Mouse (Mus musculus): ENCODE measurements around the gene Zfp239. TPM values are rescaled to one million over a fixed set of nuclear protein-coding genes. Genes with fewer than 3 reads are reported as not detected.

Gene Zfp239
- 2.4 TPM for polyA plus RNA-seq (2014; fragmentation: Illumina TruSeq; extraction: RNeasy Lipid Tissue Mini Kit (QIAGEN cat#74804); ENCODE audit: low read depth, low replicate concordance)

GRCm38 (mm10) chr6:117861848-117862247 lies at the start of gene Zfp239:
Gene Zfp239 (plus strand): TSS chr6:117862100.

GRCm38 (mm10) chr6:117840686-117841510 lies 21.0 kb upstream of the Zfp239 start, which contains the start of gene Zfp637:
Gene Zfp637 (plus strand): TSS chr6:117841180.

GRCm38 (mm10) chr6:117900126-117901080 lies 38.5 kb downstream of the Zfp239 start, which contains the start of gene Hnrnpf:
Gene Hnrnpf (plus strand): TSS chr6:117900324.

Other genes starting within 250 kb of the Zfp239 start
- gene Zfp637, start 20.9 kb upstream of the Zfp239 start, polyA plus RNA-seq (2014; fragmentation: Illumina TruSeq; extraction: RNeasy Lipid Tissue Mini Kit (QIAGEN cat#74804); ENCODE audit: low read depth, low replicate concordance), result 11.2 TPM
- 284 TPM for gene Hnrnpf, start 38.2 kb downstream of the Zfp239 start, polyA plus RNA-seq (2014; fragmentation: Illumina TruSeq; extraction: RNeasy Lipid Tissue Mini Kit (QIAGEN cat#74804); ENCODE audit: low read depth, low replicate concordance)
- not detected for gene Fxyd4, start 75.6 kb downstream of the Zfp239 start, polyA plus RNA-seq (2014; fragmentation: Illumina TruSeq; extraction: RNeasy Lipid Tissue Mini Kit (QIAGEN cat#74804); ENCODE audit: low read depth, low replicate concordance)
- 0.23 TPM for gene Rasgef1a, start 149.3 kb downstream of the Zfp239 start, polyA plus RNA-seq (2014; fragmentation: Illumina TruSeq; extraction: RNeasy Lipid Tissue Mini Kit (QIAGEN cat#74804); ENCODE audit: low read depth, low replicate concordance)